Mouse (Mus musculus) embryonic facial prominence, embryonic 12.5 days (tissue): ENCODE data around the gene Gm3636. TPM values are rescaled to one million over a fixed set of nuclear protein-coding genes. Genes with fewer than 3 reads are reported as not detected.
"Not testable (repeated sequence)": the region's sequence is repeated elsewhere in the genome, so short reads cannot be mapped to it uniquely, and the experiment has no call there.

ENCODE experiments used
- ATAC-seq: fragments of 200-750 bp; cut with Nextera tagmentation; 2 replicates; pipeline ENCODE4 v1.8.0; 2017; ENCODE audit not compliant: insufficient number of reproducible peaks, insufficient read depth, low FRiP score, low TSS enrichment
- H3K27ac ChIP-seq: fragments of 300-500 bp; sonication (generic); 2 replicates; pipeline ENCODE4 v1.5.1; 2016; ENCODE audit warnings: mild to moderate bottlenecking
- H3K27me3 ChIP-seq: fragments of 300-500 bp; sonication (generic); 2 replicates; pipeline ENCODE4 v1.6.1; 2016; ENCODE audit warnings: mild to moderate bottlenecking, moderate library complexity
- H3K36me3 ChIP-seq: fragments of 300-500 bp; sonication (generic); 2 replicates; pipeline ENCODE4 v1.6.1; 2016; ENCODE audit warnings: mild to moderate bottlenecking
- H3K4me1 ChIP-seq: fragments of 300-500 bp; sonication (generic); 2 replicates; pipeline ENCODE4 v1.6.1; 2016
- H3K4me2 ChIP-seq: fragments of 300-500 bp; sonication (generic); replicated peaks from 2 replicates; pipeline ENCODE4 v1.6.1; 2016; ENCODE audit warnings: mild to moderate bottlenecking, moderate library complexity
- H3K4me3 ChIP-seq: fragments of 300-500 bp; sonication (generic); 2 replicates; pipeline ENCODE4 v1.5.1; 2016; ENCODE audit warnings: mild to moderate bottlenecking
- H3K9ac ChIP-seq: fragments of 300-500 bp; sonication (generic); 2 replicates; pipeline ENCODE4 v1.6.1; 2016; ENCODE audit warnings: mild to moderate bottlenecking, moderate library complexity
- H3K9me3 ChIP-seq: fragments of 300-500 bp; sonication (generic); 2 replicates; pipeline ENCODE4 v1.6.1; 2016; ENCODE audit warnings: mild to moderate bottlenecking, moderate library complexity
- WGBS: fragments of 180-500 bp; shearing (Covaris S2); methylation state at CpG from one replicate; pipeline ENCODE4 v1.1.7; 2016; 5-methylcytosine and 5-hydroxymethylcytosine counted together
- polyA plus RNA-seq: library from polyadenylated mRNA; unstranded; fragments of >200 nt; fragmentation: Nextera tagmentation; extraction: Ambion mirVana; gene quantifications from 2 replicates; pipeline ENCODE4 v1.2.1, GENCODE M21; 2016

Gm3636 gene
- polyA plus RNA-seq: 6.4 TPM in 2 replicates

- H3K9me3 ChIP-seq, ATAC-seq, H3K4me1 ChIP-seq, H3K9ac ChIP-seq, H3K27ac ChIP-seq, H3K27me3 ChIP-seq, H3K4me2 ChIP-seq, H3K4me3 ChIP-seq, H3K36me3 ChIP-seq: not testable (repeated sequence)
- WGBS: no CpG with 5 or more reads among the region's 2 CpGs
These were observed at the start of gene Gm3636 for GRCm38 (mm10) chr14:6742232-6742631. Gm3636 (minus strand) TSS chr14:6742332.

DNA sequence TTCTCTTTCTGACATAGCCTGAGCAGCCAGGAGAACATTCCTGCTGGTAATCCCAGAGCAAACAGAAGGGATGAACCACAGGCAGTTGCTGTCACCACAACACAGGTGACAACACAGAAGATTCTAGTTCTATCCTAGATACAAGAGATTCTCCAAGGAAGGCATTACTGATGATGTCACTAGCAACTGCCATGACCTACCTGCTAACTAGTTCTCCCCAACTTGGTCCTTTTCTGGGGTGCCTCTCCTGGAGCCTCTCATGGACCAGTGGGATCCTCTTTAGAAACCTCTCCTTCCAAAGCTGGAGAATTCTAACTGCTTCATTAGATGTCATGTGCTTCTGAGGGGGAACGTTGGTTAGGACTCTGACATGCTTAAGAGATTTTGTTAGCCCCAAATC is 32.2 kb upstream of the Gm3636 start, which contains the start of gene Gm8362:
TSS of gene Gm8362 (minus strand) at position 101 of the 400 bp plus-strand sequence.
- not testable (repeated sequence) for H3K36me3 ChIP-seq, ATAC-seq, H3K9me3 ChIP-seq, H3K4me2 ChIP-seq, H3K27ac ChIP-seq, H3K27me3 ChIP-seq, H3K4me1 ChIP-seq, H3K4me3 ChIP-seq, H3K9ac ChIP-seq
- 78% methylated on average over 1 of the region's 1 CpGs for WGBS

DNA sequence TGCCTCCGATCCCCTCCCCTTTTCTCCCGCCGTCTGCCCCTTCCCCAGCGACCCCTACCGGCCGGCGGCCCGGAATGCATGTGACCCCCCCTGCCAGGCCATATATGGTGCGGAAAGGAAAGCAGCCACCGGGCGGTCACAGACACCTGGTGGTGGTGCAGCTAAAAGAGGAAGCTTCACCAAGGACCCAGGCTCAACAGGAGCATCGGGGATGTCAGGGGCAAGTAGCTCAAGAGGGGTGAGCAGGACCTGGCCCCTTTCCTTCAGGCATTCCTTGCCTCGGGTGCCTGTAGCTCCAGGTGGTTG is 15.1 kb upstream of the Gm3636 start:
- not testable (repeated sequence) for H3K4me1 ChIP-seq, H3K27me3 ChIP-seq, ATAC-seq, H3K36me3 ChIP-seq, H3K27ac ChIP-seq, H3K9me3 ChIP-seq, H3K9ac ChIP-seq
- Histone ChIP-seq H3K4me3 (peak overlapping the region; percentile 43), H3K4me2 (peak overlapping the region; percentile 46; the same call in 1 of the 2 replicates)
- 4% methylated on average over 4 of the region's 13 CpGs for WGBS

GRCm38 (mm10) chr14:6756384-6757230 is 14.5 kb upstream of the Gm3636 start:
- H3K27ac ChIP-seq, H3K36me3 ChIP-seq, ATAC-seq, H3K27me3 ChIP-seq, H3K4me1 ChIP-seq, H3K9me3 ChIP-seq: not testable (repeated sequence)
- WGBS: 0% methylated on average over 28 of the region's 67 CpGs
- Histone ChIP-seq H3K4me3 (peak overlapping the region; percentile 43), H3K9ac (peak overlapping the region; percentile 40; the same call in 1 of the 2 replicates), H3K4me2 (peak overlapping the region; percentile 46)

- not testable (repeated sequence) for ATAC-seq, H3K9me3 ChIP-seq, H3K4me1 ChIP-seq, H3K27ac ChIP-seq, H3K4me2 ChIP-seq, H3K36me3 ChIP-seq, H3K27me3 ChIP-seq, H3K9ac ChIP-seq, H3K4me3 ChIP-seq
- WGBS: 100% methylated on average over 1 of the region's 2 CpGs
These were observed 22.0 kb downstream of the Gm3636 start, which contains the start of gene Gm8050 for GRCm38 (mm10) chr14:6720151-6720550. Gm8050 (minus strand) TSS chr14:6720251.

Other genes starting within 250 kb of the Gm3636 start
- not detected in 2 replicates for gene Gm8356, start 205.0 kb downstream of the Gm3636 start, polyA plus RNA-seq
- gene Gm3629, start 151.7 kb downstream of the Gm3636 start, polyA plus RNA-seq: 0.10 and 0.52 TPM in 2 replicates
- not detected in 2 replicates for gene Gm3460, start 119.9 kb downstream of the Gm3636 start, polyA plus RNA-seq
- not detected in 2 replicates for gene Gm10251, start 58.2 kb downstream of the Gm3636 start, polyA plus RNA-seq
- 0.10 TPM in 1 of 2 replicates, not detected in the other for gene Gm8050, start 22.1 kb downstream of the Gm3636 start, polyA plus RNA-seq
- not detected in 2 replicates for gene Gm8362, start 32.1 kb upstream of the Gm3636 start, polyA plus RNA-seq
- gene Gm3642, start 98.0 kb upstream of the Gm3636 start, polyA plus RNA-seq: not detected in 2 replicates
- 1.5 and 1.6 TPM in 2 replicates for gene Gm3667, start 147.6 kb upstream of the Gm3636 start, polyA plus RNA-seq
- not detected in 2 replicates for gene Gm6356, start 231.5 kb upstream of the Gm3636 start, polyA plus RNA-seq